Mouse (Mus musculus) intestine, embryonic 14.5 days (tissue): ENCODE measurements at regions not wholly inside any gene's neighbourhood (a gene's known extent, or its start where the extent isn't known, plus 50 kb on each side); places are given as distances from the start of the nearest gene placed in this dataset.

Experiments
- ATAC-seq: fragments of 200-750 bp; cut with Nextera tagmentation; replicated peaks from 2 replicates; pipeline ENCODE4 v1.8.0; 2017; ENCODE audit warnings: low read depth, moderate number of reproducible peaks, moderate TSS enrichment, moderate library complexity; ENCODE audit not compliant: low FRiP score, low TSS enrichment
- DNase-seq: peaks from one replicate; pipeline ENCODE4 v3.0.0-alpha.2; 2018; ENCODE audit warnings: low spot score
- H3K27ac ChIP-seq: fragments of 300-500 bp; sonication (generic); 2 replicates; pipeline ENCODE4 v1.5.1; 2014; ENCODE audit warnings: low read depth, mild to moderate bottlenecking, control low read depth
- H3K27me3 ChIP-seq: fragments of 300-500 bp; sonication (generic); replicated peaks from 2 replicates; pipeline ENCODE4 v1.6.1; 2014; ENCODE audit warnings: low read length, control low read depth; ENCODE audit not compliant: control insufficient read depth, insufficient read depth
- H3K36me3 ChIP-seq: fragments of 300-500 bp; sonication (generic); 2 replicates; pipeline ENCODE4 v1.6.1; 2014; ENCODE audit warnings: low read length, control low read depth; ENCODE audit not compliant: control insufficient read depth, insufficient read depth
- H3K4me1 ChIP-seq: fragments of 300-500 bp; sonication (generic); replicated peaks from 2 replicates; pipeline ENCODE4 v1.6.1; 2014; ENCODE audit warnings: low read length, control low read depth, mixed read lengths; ENCODE audit not compliant: control insufficient read depth, insufficient read depth
- H3K4me2 ChIP-seq: fragments of 300-500 bp; sonication (generic); 2 replicates; pipeline ENCODE4 v1.6.1; 2014; ENCODE audit warnings: low read length
- H3K4me3 ChIP-seq: fragments of 300-500 bp; sonication (generic); 2 replicates; pipeline ENCODE4 v1.5.1; 2014; ENCODE audit warnings: low read depth, low read length, control low read depth, mixed read lengths
- H3K9ac ChIP-seq: fragments of 300-500 bp; sonication (generic); 2 replicates; pipeline ENCODE4 v1.6.1; 2014; ENCODE audit warnings: mild to moderate bottlenecking, low read length
- H3K9me3 ChIP-seq: fragments of 300-500 bp; sonication (generic); 2 replicates; pipeline ENCODE4 v1.6.1; 2016; ENCODE audit warnings: low read length, control low read depth; ENCODE audit not compliant: control insufficient read depth
- WGBS: fragments of 180-500 bp; shearing (Covaris S2); extraction: QIAGEN DNeasy Blood & Tissue Kit; methylation state at CpG from one replicate; pipeline ENCODE4 v1.1.7; 2014; 5-methylcytosine and 5-hydroxymethylcytosine counted together

GRCm38 (mm10) chr11:71897551-71897950 lies 139.8 kb downstream of the Aipl1 start:
- ATAC-seq = no peak
- H3K9ac ChIP-seq = no peak overlapping the region
- H3K4me1 ChIP-seq = no peaks in the 10 kb centered on the region
- no peak overlapping the region for H3K27ac ChIP-seq
- no peaks in the 10 kb centered on the region for H3K36me3 ChIP-seq
- no peaks in the 10 kb centered on the region for H3K9me3 ChIP-seq
- H3K4me3 ChIP-seq = no peak overlapping the region
- 58% methylated on average over 2 of the region's 2 CpGs for WGBS
- no peak overlapping the region for H3K4me2 ChIP-seq
- DNase-seq = no peak
- H3K27me3 ChIP-seq = no peaks in the 10 kb centered on the region

- Histone ChIP-seq H3K4me3 (no peak overlapping the region), H3K9ac (no peak overlapping the region), H3K4me1 (no peaks in the 10 kb centered on the region), H3K36me3 (no peaks in the 10 kb centered on the region), H3K27ac (no peak overlapping the region), H3K9me3 (no peaks in the 10 kb centered on the region), H3K4me2 (no peak overlapping the region), H3K27me3 (no peaks in the 10 kb centered on the region)
- WGBS = 48% methylated on average over 3 of the region's 3 CpGs
- ATAC-seq (no peak), DNase-seq (no peak)
Measured at GRCm38 (mm10) chr11:71897141-71897540, 140.2 kb downstream of the Aipl1 start.

- no peaks in the 10 kb centered on the region for H3K4me1 ChIP-seq
- H3K36me3 ChIP-seq = no peaks in the 10 kb centered on the region
- H3K27ac ChIP-seq = no peak overlapping the region
- H3K27me3 ChIP-seq = no peaks in the 10 kb centered on the region
- H3K9ac ChIP-seq = no peak overlapping the region
- DNase-seq = no peak
- H3K4me2 ChIP-seq = no peak overlapping the region
- H3K4me3 ChIP-seq = no peak overlapping the region
- 94% methylated on average over 1 of the region's 1 CpGs for WGBS
- no peak for ATAC-seq
- H3K9me3 ChIP-seq = no peaks in the 10 kb centered on the region
Measured at GRCm38 (mm10) chr11:71891181-71891580, 141.5 kb downstream of the Wscd1 start.

- ATAC-seq = no peak
- no peak overlapping the region for H3K27ac ChIP-seq
- no peaks in the 10 kb centered on the region for H3K4me1 ChIP-seq
- H3K27me3 ChIP-seq = no peaks in the 10 kb centered on the region
- no peak overlapping the region for H3K9ac ChIP-seq
- H3K9me3 ChIP-seq = no peaks in the 10 kb centered on the region
- H3K4me3 ChIP-seq = no peak overlapping the region
- no peaks in the 10 kb centered on the region for H3K36me3 ChIP-seq
- no peak overlapping the region for H3K4me2 ChIP-seq
- WGBS = 87% methylated on average over 4 of the region's 4 CpGs
- DNase-seq = no peak
Measured at GRCm38 (mm10) chr11:71889161-71889560, 139.4 kb downstream of the Wscd1 start.

GRCm38 (mm10) chr11:71887211-71887610 lies 137.5 kb downstream of the Wscd1 start:
- H3K9ac ChIP-seq = no peak overlapping the region
- H3K9me3 ChIP-seq = no peaks in the 10 kb centered on the region
- WGBS = 29% methylated on average over 4 of the region's 4 CpGs
- no peak overlapping the region for H3K4me2 ChIP-seq
- H3K4me1 ChIP-seq = no peaks in the 10 kb centered on the region
- H3K36me3 ChIP-seq = no peaks in the 10 kb centered on the region
- no peak overlapping the region for H3K27ac ChIP-seq
- DNase-seq (no peak), ATAC-seq (no peak)
- no peaks in the 10 kb centered on the region for H3K27me3 ChIP-seq
- no peak overlapping the region for H3K4me3 ChIP-seq

- Histone ChIP-seq H3K27me3 (no peaks in the 10 kb centered on the region), H3K4me1 (no peaks in the 10 kb centered on the region), H3K9ac (no peak overlapping the region), H3K4me3 (no peak overlapping the region), H3K9me3 (no peaks in the 10 kb centered on the region), H3K27ac (no peak overlapping the region), H3K4me2 (no peak overlapping the region), H3K36me3 (no peaks in the 10 kb centered on the region)
- no peak for ATAC-seq
- 74% methylated on average over 4 of the region's 4 CpGs for WGBS
- DNase-seq = no peak
Measured at GRCm38 (mm10) chr11:71886771-71887170, 137.1 kb downstream of the Wscd1 start.

GRCm38 (mm10) chr11:71884861-71885260 lies 135.1 kb downstream of the Wscd1 start:
- no peaks in the 10 kb centered on the region for H3K4me1 ChIP-seq
- H3K27ac ChIP-seq = no peak overlapping the region
- no peaks in the 10 kb centered on the region for H3K9me3 ChIP-seq
- 70% methylated on average over 6 of the region's 6 CpGs for WGBS
- ATAC-seq (no peak), DNase-seq (no peak)
- no peak overlapping the region for H3K4me2 ChIP-seq
- no peaks in the 10 kb centered on the region for H3K36me3 ChIP-seq
- H3K4me3 ChIP-seq = no peak overlapping the region
- no peaks in the 10 kb centered on the region for H3K27me3 ChIP-seq
- no peak overlapping the region for H3K9ac ChIP-seq

- Histone ChIP-seq H3K27me3 (no peaks in the 10 kb centered on the region), H3K4me3 (no peak overlapping the region), H3K4me1 (no peaks in the 10 kb centered on the region), H3K9ac (no peak overlapping the region), H3K4me2 (no peak overlapping the region), H3K27ac (no peak overlapping the region), H3K9me3 (no peaks in the 10 kb centered on the region), H3K36me3 (no peaks in the 10 kb centered on the region)
- WGBS = 75% methylated on average over 1 of the region's 1 CpGs
- ATAC-seq (no peak), DNase-seq (no peak)
Measured at GRCm38 (mm10) chr11:71881841-71882240, 132.1 kb downstream of the Wscd1 start.

GRCm38 (mm10) chr11:71871297-71871696 lies 121.6 kb downstream of the Wscd1 start:
- Histone ChIP-seq H3K27me3 (no peaks in the 10 kb centered on the region), H3K9ac (no peak overlapping the region), H3K9me3 (no peaks in the 10 kb centered on the region), H3K4me3 (no peak overlapping the region), H3K4me2 (no peak overlapping the region), H3K4me1 (no peaks in the 10 kb centered on the region), H3K27ac (no peak overlapping the region), H3K36me3 (no peaks in the 10 kb centered on the region)
- DNase-seq (no peak), ATAC-seq (no peak)
- 69% methylated on average over 7 of the region's 7 CpGs for WGBS
